Mouse (Mus musculus): ENCODE data around the gene Qprt. TPM values are rescaled to one million over a fixed set of nuclear protein-coding genes. Genes with fewer than 3 reads are reported as not detected.

The Qprt gene
- 0.64 and 1.0 TPM in 2 replicates for polyA plus RNA-seq (2015; fragmentation: Nextera tagmentation; extraction: Ambion mirVana)

GRCm38 (mm10) chr7:127121911-127122270 is at the start of gene Qprt:
Gene Qprt, minus strand, starts transcription at chr7:127122226.
- peaks cover 6% of the 10 kb centered on the region; the same call in 1 of the 2 replicates for H3K9me3 ChIP-seq
- no peaks in the 10 kb centered on the region for H3K4me1 ChIP-seq
- no peaks in the 10 kb centered on the region for H3K36me3 ChIP-seq
- H3K27me3 ChIP-seq: peaks cover 42% of the 10 kb centered on the region
- no peak within 1 kb of the TSS for H3K4me2 ChIP-seq
- no peak within 1 kb of the TSS for H3K4me3 ChIP-seq
- no peak within 1 kb of the TSS for H3K27ac ChIP-seq
- ATAC-seq (ENCODE audit: borderline replicate concordance, extremely low read depth, low FRiP score, low TSS enrichment): no peak
- WGBS: 18% methylated on average over 7 of the region's 7 CpGs
- H3K9ac ChIP-seq: no peak within 1 kb of the TSS

GRCm38 (mm10) chr7:127166501-127166900 is 44.5 kb upstream of the Qprt start:
- Histone ChIP-seq H3K9ac (no peak overlapping the region), H3K4me1 (no peaks in the 10 kb centered on the region), H3K36me3 (no peaks in the 10 kb centered on the region), H3K9me3 (no peaks in the 10 kb centered on the region), H3K27me3 (no peaks in the 10 kb centered on the region), H3K4me3 (no peak overlapping the region), H3K4me2 (no peak overlapping the region), H3K27ac (no peak overlapping the region)
- WGBS: 70% methylated on average over 5 of the region's 5 CpGs
- ATAC-seq (ENCODE audit: borderline replicate concordance, extremely low read depth, low FRiP score, low TSS enrichment): no peak

GRCm38 (mm10) chr7:127165607-127166493 is 43.8 kb upstream of the Qprt start:
- no peaks in the 10 kb centered on the region for H3K27me3 ChIP-seq
- H3K36me3 ChIP-seq: no peaks in the 10 kb centered on the region
- H3K9me3 ChIP-seq: no peaks in the 10 kb centered on the region
- no peak overlapping the region for H3K4me2 ChIP-seq
- ATAC-seq (ENCODE audit: borderline replicate concordance, extremely low read depth, low FRiP score, low TSS enrichment): no peak
- H3K4me1 ChIP-seq: no peaks in the 10 kb centered on the region
- no peak overlapping the region for H3K4me3 ChIP-seq
- no peak overlapping the region for H3K9ac ChIP-seq
- WGBS: 74% methylated on average over 12 of the region's 12 CpGs
- H3K27ac ChIP-seq: no peak overlapping the region

- no peak overlapping the region for H3K9ac ChIP-seq
- H3K36me3 ChIP-seq: no peaks in the 10 kb centered on the region
- H3K4me2 ChIP-seq: no peak overlapping the region
- H3K4me3 ChIP-seq: no peak overlapping the region
- H3K9me3 ChIP-seq: no peaks in the 10 kb centered on the region
- no peaks in the 10 kb centered on the region for H3K4me1 ChIP-seq
- H3K27me3 ChIP-seq: no peaks in the 10 kb centered on the region
- no peak for ATAC-seq (ENCODE audit: borderline replicate concordance, extremely low read depth, low FRiP score, low TSS enrichment)
- no peak overlapping the region for H3K27ac ChIP-seq
- WGBS: 70% methylated on average over 4 of the region's 4 CpGs
These were observed 42.0 kb upstream of the Qprt start for GRCm38 (mm10) chr7:127164002-127164401.

GRCm38 (mm10) chr7:127162546-127162945 is 40.5 kb upstream of the Qprt start:
- H3K27me3 ChIP-seq: no peaks in the 10 kb centered on the region
- 82% methylated on average over 5 of the region's 5 CpGs for WGBS
- H3K27ac ChIP-seq: no peak overlapping the region
- no peak overlapping the region for H3K4me2 ChIP-seq
- no peak overlapping the region for H3K4me3 ChIP-seq
- H3K36me3 ChIP-seq: no peaks in the 10 kb centered on the region
- H3K9me3 ChIP-seq: no peaks in the 10 kb centered on the region
- no peaks in the 10 kb centered on the region for H3K4me1 ChIP-seq
- ATAC-seq (ENCODE audit: borderline replicate concordance, extremely low read depth, low FRiP score, low TSS enrichment): no peak
- H3K9ac ChIP-seq: no peak overlapping the region

- Histone ChIP-seq H3K4me3 (no peak overlapping the region), H3K4me2 (no peak overlapping the region), H3K9me3 (no peaks in the 10 kb centered on the region), H3K27me3 (no peaks in the 10 kb centered on the region), H3K4me1 (0 out of 2 replicates have a peak, but pooled peaks cover 6% of the 10 kb centered on the region), H3K27ac (no peak overlapping the region), H3K36me3 (no peaks in the 10 kb centered on the region), H3K9ac (no peak overlapping the region)
- no peak for ATAC-seq (ENCODE audit: borderline replicate concordance, extremely low read depth, low FRiP score, low TSS enrichment)
- 76% methylated on average over 4 of the region's 4 CpGs for WGBS
These were observed 35.5 kb upstream of the Qprt start for GRCm38 (mm10) chr7:127157548-127157947.

- Histone ChIP-seq H3K36me3 (no peaks in the 10 kb centered on the region), H3K4me3 (no peak overlapping the region), H3K9ac (no peak overlapping the region), H3K9me3 (no peaks in the 10 kb centered on the region), H3K4me2 (no peak overlapping the region), H3K27ac (no peak overlapping the region), H3K4me1 (0 out of 2 replicates have a peak, but pooled peaks cover 12% of the 10 kb centered on the region), H3K27me3 (no peaks in the 10 kb centered on the region)
- no peak for ATAC-seq (ENCODE audit: borderline replicate concordance, extremely low read depth, low FRiP score, low TSS enrichment)
- WGBS: 39% methylated on average over 3 of the region's 3 CpGs
These were observed 31.5 kb upstream of the Qprt start for GRCm38 (mm10) chr7:127153477-127153876.

- 88% methylated on average over 6 of the region's 6 CpGs for WGBS
- no peak overlapping the region for H3K9ac ChIP-seq
- H3K27ac ChIP-seq: no peak overlapping the region
- H3K4me2 ChIP-seq: no peak overlapping the region
- peaks cover 18% of the 10 kb centered on the region for H3K4me1 ChIP-seq
- no peak overlapping the region for H3K4me3 ChIP-seq
- no peak for ATAC-seq (ENCODE audit: borderline replicate concordance, extremely low read depth, low FRiP score, low TSS enrichment)
- H3K27me3 ChIP-seq: no peaks in the 10 kb centered on the region
- no peaks in the 10 kb centered on the region for H3K9me3 ChIP-seq
- no peaks in the 10 kb centered on the region for H3K36me3 ChIP-seq
These were observed 30.4 kb upstream of the Qprt start for GRCm38 (mm10) chr7:127152464-127152863.

GRCm38 (mm10) chr7:127147901-127148300 is 25.9 kb upstream of the Qprt start:
- H3K27ac ChIP-seq: no peak overlapping the region
- ATAC-seq (ENCODE audit: borderline replicate concordance, extremely low read depth, low FRiP score, low TSS enrichment): peak; percentile 42
- no peak overlapping the region for H3K4me3 ChIP-seq
- H3K36me3 ChIP-seq: no peaks in the 10 kb centered on the region
- 37% methylated on average over 3 of the region's 3 CpGs for WGBS
- peaks cover 14% of the 10 kb centered on the region for H3K4me1 ChIP-seq
- no peak overlapping the region for H3K4me2 ChIP-seq
- no peaks in the 10 kb centered on the region for H3K9me3 ChIP-seq
- no peak overlapping the region for H3K9ac ChIP-seq
- H3K27me3 ChIP-seq: no peaks in the 10 kb centered on the region

GRCm38 (mm10) chr7:127146267-127146603 is 24.2 kb upstream of the Qprt start:
- Histone ChIP-seq H3K4me1 (peaks cover 14% of the 10 kb centered on the region), H3K27me3 (no peaks in the 10 kb centered on the region), H3K9me3 (no peaks in the 10 kb centered on the region), H3K36me3 (no peaks in the 10 kb centered on the region), H3K4me2 (no peak overlapping the region), H3K9ac (no peak overlapping the region), H3K4me3 (no peak overlapping the region), H3K27ac (no peak overlapping the region)
- 70% methylated on average over 2 of the region's 2 CpGs for WGBS
- no peak for ATAC-seq (ENCODE audit: borderline replicate concordance, extremely low read depth, low FRiP score, low TSS enrichment)

GRCm38 (mm10) chr7:127145387-127146266 is 23.6 kb upstream of the Qprt start:
- 55% methylated on average over 9 of the region's 9 CpGs for WGBS
- ATAC-seq (ENCODE audit: borderline replicate concordance, extremely low read depth, low FRiP score, low TSS enrichment): no peak
- Histone ChIP-seq H3K9me3 (no peaks in the 10 kb centered on the region), H3K36me3 (no peaks in the 10 kb centered on the region), H3K4me3 (no peak overlapping the region), H3K27me3 (no peaks in the 10 kb centered on the region), H3K4me2 (no peak overlapping the region), H3K9ac (no peak overlapping the region), H3K27ac (no peak overlapping the region), H3K4me1 (peaks cover 10% of the 10 kb centered on the region)

GRCm38 (mm10) chr7:127144412-127144811 is 22.4 kb upstream of the Qprt start:
- 72% methylated on average over 7 of the region's 7 CpGs for WGBS
- no peaks in the 10 kb centered on the region for H3K9me3 ChIP-seq

More at GRCm38 (mm10) chr7:127144412-127144811, 22.4 kb upstream of the Qprt start:
- Histone ChIP-seq H3K36me3 (no peaks in the 10 kb centered on the region), H3K4me2 (no peak overlapping the region), H3K9ac (no peak overlapping the region), H3K4me3 (no peak overlapping the region), H3K27me3 (no peaks in the 10 kb centered on the region), H3K27ac (no peak overlapping the region), H3K4me1 (peaks cover 7% of the 10 kb centered on the region)
- ATAC-seq (ENCODE audit: borderline replicate concordance, extremely low read depth, low FRiP score, low TSS enrichment): no peak
